Mouse (Mus musculus) small intestine, adult 2 months (tissue): ENCODE data around the gene Arl2. TPM values are rescaled to one million over a fixed set of nuclear protein-coding genes. Genes with fewer than 3 reads are reported as not detected.

Source experiments
- H3K27ac ChIP-seq: fragments of 200-500 bp; 2 replicates; pipeline ENCODE4 v1.5.1; 2012; ENCODE audit warnings: low read depth, low read length, control low read depth, inconsistent platforms; ENCODE audit not compliant: insufficient read depth
- H3K27me3 ChIP-seq: fragments of 200-500 bp; 2 replicates; pipeline ENCODE4 v1.6.1; 2012; ENCODE audit warnings: mild to moderate bottlenecking, moderate library complexity, low read length, inconsistent platforms; ENCODE audit not compliant: control insufficient read depth, insufficient read depth
- H3K36me3 ChIP-seq: fragments of 200-500 bp; 2 replicates; pipeline ENCODE4 v1.6.1; 2012; ENCODE audit warnings: mild to moderate bottlenecking, low read length, control low read depth, inconsistent platforms; ENCODE audit not compliant: control insufficient read depth, insufficient read depth
- H3K4me1 ChIP-seq: fragments of 200-500 bp; 2 replicates; pipeline ENCODE4 v1.6.1; 2012; ENCODE audit warnings: low read length, inconsistent platforms, mixed read lengths; ENCODE audit not compliant: control insufficient read depth, insufficient read depth, insufficient read length
- H3K4me3 ChIP-seq: fragments of 200-500 bp; 2 replicates; pipeline ENCODE4 v1.5.1; 2012; ENCODE audit warnings: low read depth, mild to moderate bottlenecking, control low read depth, inconsistent platforms, low read length, moderate library complexity
- CTCF ChIP-seq: fragments of 200-500 bp; IDR thresholded peaks from 2 replicates; pipeline ENCODE4 v1.5.1; 2012; ENCODE audit warnings: low read depth, mild to moderate bottlenecking, control low read depth, inconsistent platforms, low read length, moderate library complexity, mixed read lengths; ENCODE audit not compliant: insufficient replicate concordance, insufficient read length; ENCODE audit errors: extremely low read depth
- POLR2A ChIP-seq: fragments of 200-500 bp; IDR thresholded peaks from 2 replicates; pipeline ENCODE4 v1.6.1; 2012; ENCODE audit warnings: low read depth, mild to moderate bottlenecking, control low read depth, inconsistent platforms, low read length, moderate library complexity
- WGBS: fragments of 180-500 bp; shearing (Covaris S2); methylation state at CpG from one replicate; pipeline ENCODE4 v1.1.7; 2018; 5-methylcytosine and 5-hydroxymethylcytosine counted together
- polyA plus RNA-seq: library from polyadenylated mRNA; depleted of rRNA; stranded (reverse); fragments of >200 nt; gene quantifications from 2 replicates; pipeline ENCODE4 v1.2.3, GENCODE M21; 2012

Gene Arl2
- polyA plus RNA-seq, 1 experiment = 98.9 TPM

DNA sequence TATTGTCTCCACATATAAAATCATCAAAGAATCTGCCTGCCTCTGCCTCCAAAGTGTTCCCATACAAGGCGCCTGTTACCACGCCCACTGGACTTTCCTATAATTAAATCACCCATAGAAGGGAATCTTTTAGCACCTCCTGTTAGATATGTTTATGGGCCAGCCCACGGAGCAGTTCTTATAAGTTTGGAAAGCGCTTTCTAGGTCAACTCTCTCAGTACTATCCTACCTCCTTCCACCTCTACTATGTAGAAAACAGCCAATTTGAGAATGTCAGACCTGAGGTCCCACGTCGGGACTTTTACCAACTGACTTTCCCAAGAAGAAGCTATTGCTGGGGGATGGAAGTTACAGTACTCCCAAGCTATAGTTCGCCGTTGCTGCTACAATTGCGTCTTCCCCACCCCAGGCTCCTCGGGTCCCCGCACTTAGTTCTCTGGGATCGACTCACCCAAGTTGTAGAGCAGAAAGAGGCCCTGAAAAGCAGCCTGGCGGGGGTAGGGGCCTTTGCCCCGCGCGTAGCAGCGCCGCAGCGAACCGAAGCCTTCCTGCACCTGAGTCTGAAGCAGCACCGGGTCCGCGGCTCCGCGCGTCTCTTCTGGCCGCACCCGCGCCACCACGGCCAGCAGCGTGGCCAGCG is 23.9 kb downstream of the Arl2 start:
- TF ChIP-seq CTCF (no peak), POLR2A (no peak; the same call in 1 of the 2 replicates)
- Histone ChIP-seq H3K27ac (peak overlapping the region; percentile 83), H3K36me3 (peaks cover 41% of the 10 kb centered on the region)

GRCm38 (mm10) chr19:6116113-6116850 is 25.1 kb downstream of the Arl2 start:
- 81% methylated on average over 15 of the region's 15 CpGs for WGBS
- no peak for TF ChIP-seq CTCF
- no peak for TF ChIP-seq POLR2A
- Histone ChIP-seq H3K27me3 (no peaks in the 10 kb centered on the region), H3K36me3 (peaks cover 52% of the 10 kb centered on the region), H3K4me3 (no peak overlapping the region), H3K4me1 (peaks cover 16% of the 10 kb centered on the region; the same call in 1 of the 2 replicates), H3K27ac (no peak overlapping the region)

More for the DNA sequence above, 23.9 kb downstream of the Arl2 start:
- H3K4me3 ChIP-seq = peak overlapping the region; percentile 73
- WGBS = 2% methylated on average over 32 of the region's 32 CpGs
- H3K4me1 ChIP-seq = peaks cover 22% of the 10 kb centered on the region
- no peaks in the 10 kb centered on the region for H3K27me3 ChIP-seq

DNA sequence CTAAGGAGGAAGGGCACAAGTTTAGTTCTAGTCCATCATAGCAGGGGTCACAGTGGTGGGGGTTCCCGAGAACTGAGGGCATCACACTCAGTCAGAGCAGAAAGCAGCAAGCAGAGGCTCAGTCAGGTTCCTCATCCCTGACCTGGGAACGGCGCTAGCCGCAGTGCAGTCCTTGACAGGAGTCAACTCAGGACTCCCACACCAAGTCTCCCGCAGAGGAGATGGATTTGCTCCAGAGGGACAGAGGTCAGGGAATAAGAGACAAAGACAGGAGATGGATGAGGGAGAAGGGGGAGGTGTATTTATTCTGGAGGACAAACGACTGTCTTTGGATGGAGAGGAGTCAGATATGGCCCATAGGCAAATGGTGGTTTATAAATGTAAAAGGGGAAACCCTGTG is 28.2 kb downstream of the Arl2 start:
- no peak overlapping the region for H3K27ac ChIP-seq
- 57% methylated on average over 6 of the region's 6 CpGs for WGBS
- H3K27me3 ChIP-seq = no peaks in the 10 kb centered on the region
- H3K4me3 ChIP-seq = no peak overlapping the region
- TF ChIP-seq POLR2A = no peak
- no peak for TF ChIP-seq CTCF
- H3K36me3 ChIP-seq = peaks cover 71% of the 10 kb centered on the region
- H3K4me1 ChIP-seq = peaks cover 6% of the 10 kb centered on the region; the same call in 1 of the 2 replicates

- Histone ChIP-seq H3K4me3 (peak within 1 kb of the TSS; percentile 64), H3K27ac (peak within 1 kb of the TSS; percentile 71)
Observed at GRCm38 (mm10) chr19:6105586-6105985, 35.8 kb downstream of the Arl2 start, which contains the start of gene Naaladl1. Naaladl1 (plus strand) TSS chr19:6105782.

GRCm38 (mm10) chr19:6104476-6104875 is 36.9 kb downstream of the Arl2 start:
- 30% methylated on average over 4 of the region's 4 CpGs for WGBS
- Histone ChIP-seq H3K4me3 (no peak overlapping the region), H3K27me3 (no peaks in the 10 kb centered on the region), H3K4me1 (peaks cover 19% of the 10 kb centered on the region), H3K36me3 (peaks cover 14% of the 10 kb centered on the region; the same call in 1 of the 2 replicates), H3K27ac (peak overlapping the region; percentile 71)
- TF ChIP-seq POLR2A = no peak
- no peak for TF ChIP-seq CTCF

More at GRCm38 (mm10) chr19:6105586-6105985, 35.8 kb downstream of the Arl2 start, which contains the start of gene Naaladl1:
- WGBS = 38% methylated on average over 7 of the region's 7 CpGs
- Histone ChIP-seq H3K27me3 (no peaks in the 10 kb centered on the region), H3K36me3 (peaks cover 21% of the 10 kb centered on the region; the same call in 1 of the 2 replicates), H3K4me1 (peaks cover 19% of the 10 kb centered on the region)
- TF ChIP-seq POLR2A (peak; percentile 95), CTCF (no peak)

- 67% methylated on average over 6 of the region's 6 CpGs for WGBS
Observed at GRCm38 (mm10) chr19:6102169-6102853, 39.0 kb downstream of the Arl2 start.

GRCm38 (mm10) chr19:6101186-6101585 is 40.2 kb downstream of the Arl2 start:
- TF ChIP-seq CTCF (no peak), POLR2A (no peak)
- Histone ChIP-seq H3K27ac (no peak overlapping the region), H3K4me1 (peaks cover 19% of the 10 kb centered on the region), H3K4me3 (no peak overlapping the region), H3K27me3 (no peaks in the 10 kb centered on the region), H3K36me3 (no peaks in the 10 kb centered on the region)
- WGBS = 83% methylated on average over 6 of the region's 6 CpGs

More at GRCm38 (mm10) chr19:6102169-6102853, 39.0 kb downstream of the Arl2 start:
- no peak overlapping the region for H3K4me3 ChIP-seq
- TF ChIP-seq CTCF (no peak), POLR2A (no peak)
- no peaks in the 10 kb centered on the region for H3K36me3 ChIP-seq
- peaks cover 19% of the 10 kb centered on the region for H3K4me1 ChIP-seq
- no peaks in the 10 kb centered on the region for H3K27me3 ChIP-seq
- H3K27ac ChIP-seq = peak overlapping the region; percentile 26; the same call in 1 of the 2 replicates
